Mouse (Mus musculus) hindbrain, embryonic 14.5 days (tissue): ENCODE data around the gene Cacna1g. TPM values are rescaled to one million over a fixed set of nuclear protein-coding genes. Genes with fewer than 3 reads are reported as not detected.

Source experiments
- ATAC-seq: fragments of 200-750 bp; cut with Nextera tagmentation; 2 replicates; pipeline ENCODE4 v1.8.0; 2017; ENCODE audit warnings: moderate number of reproducible peaks, mild to moderate bottlenecking, moderate TSS enrichment, moderate library complexity; ENCODE audit not compliant: low FRiP score
- DNase-seq: peaks from one replicate; pipeline ENCODE4 v3.0.0-alpha.2; 2015; ENCODE audit warnings: low spot score
- H3K27ac ChIP-seq: fragments of 300-500 bp; sonication (generic); 2 replicates; pipeline ENCODE4 v1.5.1; 2014; ENCODE audit warnings: mild to moderate bottlenecking, moderate library complexity
- H3K27me3 ChIP-seq: fragments of 300-500 bp; sonication (generic); 2 replicates; pipeline ENCODE4 v1.6.1; 2014; ENCODE audit warnings: mild to moderate bottlenecking, low read length, mixed read lengths; ENCODE audit not compliant: control insufficient read depth, insufficient read depth
- H3K36me3 ChIP-seq: fragments of 300-500 bp; sonication (generic); replicated peaks from 2 replicates; pipeline ENCODE4 v1.6.1; 2014; ENCODE audit not compliant: control insufficient read depth, insufficient read depth
- H3K4me1 ChIP-seq: fragments of 300-500 bp; sonication (generic); replicated peaks from 2 replicates; pipeline ENCODE4 v1.6.1; 2014; ENCODE audit warnings: antibody characterized with exemption, low read length, mixed read lengths; ENCODE audit not compliant: control insufficient read depth, insufficient read depth
- H3K4me2 ChIP-seq: fragments of 300-500 bp; sonication (generic); replicated peaks from 2 replicates; pipeline ENCODE4 v1.6.1; 2014; ENCODE audit warnings: mild to moderate bottlenecking, moderate library complexity
- H3K4me3 ChIP-seq: fragments of 300-500 bp; sonication (generic); replicated peaks from 2 replicates; pipeline ENCODE4 v1.5.1; 2014; ENCODE audit warnings: mild to moderate bottlenecking, low read length
- H3K9ac ChIP-seq: fragments of 300-500 bp; sonication (generic); 2 replicates; pipeline ENCODE4 v1.6.1; 2014
- H3K9me3 ChIP-seq: fragments of 300-500 bp; sonication (generic); 2 replicates; pipeline ENCODE4 v1.6.1; 2016; ENCODE audit warnings: low read length; ENCODE audit not compliant: control insufficient read depth
- WGBS: fragments of 180-500 bp; shearing (Covaris S2); extraction: QIAGEN DNeasy Blood & Tissue Kit; methylation state at CpG from one replicate; pipeline ENCODE4 v1.1.7; 2014; 5-methylcytosine and 5-hydroxymethylcytosine counted together
- polyA plus RNA-seq: library from polyadenylated mRNA; unstranded; fragments of >200 nt; fragmentation: Nextera tagmentation; extraction: Ambion mirVana; gene quantifications from 2 replicates; pipeline ENCODE4 v1.2.1, GENCODE M21; 2014

Gene Cacna1g
- polyA plus RNA-seq, 1 experiment from 2014 or later: 22.8 TPM

DNA sequence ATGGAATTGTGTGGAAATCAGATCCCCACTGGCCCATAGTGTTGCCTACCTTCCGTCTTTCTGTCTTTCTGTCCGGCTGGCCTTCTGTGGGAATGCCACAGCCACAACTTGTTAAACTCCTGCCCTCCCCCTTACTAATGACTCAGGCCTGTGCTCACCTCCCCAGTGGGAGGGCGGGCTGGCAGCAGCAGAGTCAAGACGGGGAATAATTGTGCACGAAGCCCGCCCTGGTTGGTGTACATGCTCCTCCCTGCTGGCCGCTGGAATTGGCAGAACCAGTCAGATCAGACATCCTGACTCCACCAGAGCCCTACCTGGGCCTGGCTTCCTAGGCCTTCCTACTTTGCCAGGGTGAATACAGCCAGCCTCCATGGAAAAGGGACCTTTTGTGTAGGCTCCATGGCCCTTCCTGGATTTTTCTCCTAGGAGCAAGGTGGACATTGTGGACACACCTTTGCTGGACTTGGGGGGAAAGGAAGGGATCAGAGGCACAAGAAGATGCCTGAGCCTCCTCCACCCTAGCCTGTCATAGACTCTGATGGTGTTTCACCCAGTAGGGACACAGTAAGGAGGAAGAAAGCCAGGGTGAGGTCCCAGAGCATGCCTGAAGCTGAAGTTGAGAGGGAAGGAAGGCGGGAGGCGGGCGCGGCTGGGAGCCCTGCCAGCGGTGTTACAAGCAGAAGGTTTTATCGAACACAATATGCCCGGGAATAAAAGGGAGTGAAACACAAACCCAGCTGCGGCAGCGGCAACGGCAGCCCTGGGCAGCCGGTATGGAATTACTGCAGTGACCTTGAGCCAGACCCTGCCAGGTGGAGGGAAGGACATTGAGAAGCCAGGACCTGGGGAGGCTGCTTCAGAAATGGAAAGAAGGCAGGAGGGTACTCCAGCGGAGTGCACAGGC, 24.3 kb upstream of the Cacna1g start:
- Histone ChIP-seq H3K27me3 (peaks cover 26% of the 10 kb centered on the region), H3K4me3 (no peak overlapping the region), H3K4me2 (peak overlapping the region; percentile 28; the same call in 1 of the 2 replicates), H3K9me3 (no peaks in the 10 kb centered on the region), H3K9ac (peak overlapping the region; percentile 25; the same call in 1 of the 2 replicates), H3K36me3 (no peaks in the 10 kb centered on the region), H3K27ac (peak overlapping the region; percentile 14; the same call in 1 of the 2 replicates), H3K4me1 (peaks cover 21% of the 10 kb centered on the region)
- ATAC-seq (peak; percentile 7; the same call in 1 of the 2 replicates), DNase-seq (peak; percentile 36)
- 20% methylated on average over 19 of the region's 19 CpGs for WGBS

GRCm38 (mm10) chr11:94495415-94495814, 21.4 kb upstream of the Cacna1g start:
- Histone ChIP-seq H3K9ac (no peak overlapping the region), H3K4me2 (no peak overlapping the region), H3K27ac (no peak overlapping the region), H3K9me3 (no peaks in the 10 kb centered on the region), H3K4me3 (no peak overlapping the region), H3K36me3 (no peaks in the 10 kb centered on the region), H3K27me3 (peaks cover 37% of the 10 kb centered on the region), H3K4me1 (peaks cover 30% of the 10 kb centered on the region)
- 79% methylated on average over 3 of the region's 3 CpGs for WGBS
- DNase-seq (no peak), ATAC-seq (no peak)

GRCm38 (mm10) chr11:94491749-94492099, 17.7 kb upstream of the Cacna1g start:
- no peak overlapping the region for H3K27ac ChIP-seq
- H3K36me3 ChIP-seq: no peaks in the 10 kb centered on the region
- WGBS: 72% methylated on average over 7 of the region's 7 CpGs
- DNase-seq: no peak
- H3K4me2 ChIP-seq: peak overlapping the region; percentile 77
- H3K9me3 ChIP-seq: no peaks in the 10 kb centered on the region
- ATAC-seq: no peak
- H3K9ac ChIP-seq: peak overlapping the region; percentile 64; the same call in 1 of the 2 replicates
- peak overlapping the region; percentile 45 for H3K4me3 ChIP-seq
- peaks cover 27% of the 10 kb centered on the region; the same call in 1 of the 2 replicates for H3K27me3 ChIP-seq
- peaks cover 9% of the 10 kb centered on the region; the same call in 1 of the 2 replicates for H3K4me1 ChIP-seq

- WGBS: 5% methylated on average over 54 of the region's 55 CpGs
- H3K9me3 ChIP-seq: no peaks in the 10 kb centered on the region
- peak overlapping the region; percentile 64 for H3K9ac ChIP-seq
- peak; percentile 56; the same call in 1 of the 2 replicates for ATAC-seq
- peak overlapping the region; percentile 45 for H3K4me3 ChIP-seq
- no peak overlapping the region for H3K27ac ChIP-seq
- peak overlapping the region; percentile 77 for H3K4me2 ChIP-seq
- H3K4me1 ChIP-seq: peaks cover 9% of the 10 kb centered on the region; the same call in 1 of the 2 replicates
- DNase-seq: peak; percentile 70
- H3K27me3 ChIP-seq: peaks cover 31% of the 10 kb centered on the region; the same call in 1 of the 2 replicates
- no peaks in the 10 kb centered on the region for H3K36me3 ChIP-seq
Observed at GRCm38 (mm10) chr11:94491035-94491748, 17.2 kb upstream of the Cacna1g start.

DNA sequence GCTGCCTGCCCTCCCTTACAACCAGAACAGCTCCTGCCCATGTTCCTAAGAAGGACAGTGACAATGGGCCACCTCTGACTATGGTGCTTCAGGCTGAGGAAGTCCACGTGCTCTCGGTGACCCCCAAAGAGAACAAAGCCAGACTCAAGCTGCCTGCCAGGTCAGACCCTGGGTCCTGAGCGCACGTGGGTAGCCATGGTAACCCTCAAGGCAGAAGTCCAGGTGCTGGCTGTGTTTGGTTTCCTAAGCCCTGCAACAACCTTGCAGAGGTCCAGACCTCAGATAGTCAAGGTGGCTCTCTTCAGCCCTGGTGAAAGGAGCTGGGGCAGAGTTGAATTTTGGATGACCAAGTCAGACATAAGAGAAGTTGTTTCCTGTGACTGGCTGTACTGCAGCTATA, 15.7 kb upstream of the Cacna1g start:
- DNase-seq: no peak
- Histone ChIP-seq H3K4me2 (no peak overlapping the region), H3K36me3 (no peaks in the 10 kb centered on the region), H3K27ac (no peak overlapping the region), H3K9me3 (no peaks in the 10 kb centered on the region), H3K9ac (no peak overlapping the region), H3K4me3 (no peak overlapping the region), H3K27me3 (peaks cover 36% of the 10 kb centered on the region), H3K4me1 (peaks cover 9% of the 10 kb centered on the region; the same call in 1 of the 2 replicates)
- ATAC-seq: no peak
- WGBS: 37% methylated on average over 4 of the region's 4 CpGs

DNA sequence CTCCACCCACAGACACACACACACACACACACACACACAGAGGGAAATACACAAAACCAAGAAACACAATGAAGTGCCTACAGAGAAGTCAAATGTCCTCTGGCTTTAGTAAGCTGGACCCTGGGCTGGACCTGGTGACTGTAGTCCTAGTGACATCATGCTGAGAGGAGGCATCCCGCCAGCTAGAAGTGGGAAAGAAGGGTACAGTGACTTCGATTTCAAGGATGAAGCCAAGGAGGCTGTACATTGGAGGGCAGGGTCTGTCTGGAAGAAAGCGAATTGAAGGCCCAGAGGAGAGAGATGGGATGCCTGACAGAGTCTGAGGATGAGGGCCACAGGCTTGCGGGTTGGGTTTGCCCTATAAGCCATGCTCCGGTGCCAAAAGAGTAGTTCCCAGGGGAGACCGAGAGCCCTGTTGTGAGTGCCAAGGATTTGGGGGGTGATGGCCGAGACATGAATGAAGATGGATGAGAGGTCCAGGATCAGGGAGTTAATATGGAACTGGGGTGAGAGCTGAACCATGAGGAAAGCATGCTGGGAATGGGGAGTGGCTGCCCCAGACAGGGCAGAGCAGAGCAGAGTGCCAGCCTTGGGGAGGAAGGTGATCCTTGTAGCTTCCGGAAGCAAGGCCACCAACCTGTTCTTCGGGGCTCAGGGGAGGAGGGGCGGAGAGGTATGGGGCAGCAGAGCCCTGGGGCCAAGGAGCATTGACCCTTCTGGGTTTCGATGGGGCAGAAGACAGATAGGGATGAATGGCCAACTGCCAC, 15.0 kb upstream of the Cacna1g start:
- Histone ChIP-seq H3K9ac (no peak overlapping the region), H3K9me3 (no peaks in the 10 kb centered on the region), H3K27ac (no peak overlapping the region), H3K4me3 (no peak overlapping the region), H3K27me3 (peaks cover 36% of the 10 kb centered on the region), H3K4me1 (peaks cover 9% of the 10 kb centered on the region; the same call in 1 of the 2 replicates), H3K4me2 (no peak overlapping the region), H3K36me3 (no peaks in the 10 kb centered on the region)
- ATAC-seq: no peak
- WGBS: 91% methylated on average over 11 of the region's 11 CpGs
- no peak for DNase-seq

DNA sequence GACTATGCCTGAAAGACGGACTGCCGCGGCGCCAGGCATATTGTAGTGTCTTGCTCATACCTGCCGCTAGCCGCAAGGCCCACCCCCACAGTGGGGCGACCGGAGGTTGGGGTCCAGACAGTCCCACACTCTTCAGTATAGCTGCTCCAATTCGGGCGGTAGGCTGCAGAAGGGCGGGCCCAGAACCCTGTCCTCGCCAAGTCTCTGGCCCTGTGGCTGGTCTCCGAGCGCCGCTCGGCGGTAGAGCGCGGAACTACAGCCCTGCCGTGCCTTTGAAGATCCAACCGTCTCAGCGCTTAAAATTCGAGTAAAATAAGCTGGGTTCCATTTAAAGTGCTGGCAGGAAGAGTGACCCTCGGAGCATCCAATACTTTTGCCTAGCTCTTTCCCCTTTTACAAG, 12.0 kb upstream of the Cacna1g start, which contains the start of gene Spata20:
Spata20 (minus strand) TSS at position 179 of the 400 bp plus-strand sequence.
- peak; percentile 91 for DNase-seq
- H3K9ac ChIP-seq: 0 out of 2 replicates have a peak within 1 kb of the TSS, but pooled peaks have one; percentile 44
- ATAC-seq: peak; percentile 73; the same call in 1 of the 2 replicates
- peaks cover 19% of the 10 kb centered on the region for H3K27me3 ChIP-seq
- no peaks in the 10 kb centered on the region for H3K36me3 ChIP-seq
- WGBS: 4% methylated on average over 24 of the region's 24 CpGs
- H3K4me1 ChIP-seq: peaks cover 2% of the 10 kb centered on the region; the same call in 1 of the 2 replicates
- no peaks in the 10 kb centered on the region for H3K9me3 ChIP-seq
- H3K27ac ChIP-seq: no peak within 1 kb of the TSS
- H3K4me2 ChIP-seq: peak within 1 kb of the TSS; percentile 44
- no peak within 1 kb of the TSS for H3K4me3 ChIP-seq

- no peak overlapping the region for H3K4me2 ChIP-seq
- no peaks in the 10 kb centered on the region for H3K9me3 ChIP-seq
- no peaks in the 10 kb centered on the region for H3K36me3 ChIP-seq
- H3K4me3 ChIP-seq: no peak overlapping the region
- WGBS: 77% methylated on average over 5 of the region's 5 CpGs
- ATAC-seq: no peak
- H3K27me3 ChIP-seq: peaks cover 16% of the 10 kb centered on the region
- no peak overlapping the region for H3K27ac ChIP-seq
- H3K9ac ChIP-seq: no peak overlapping the region
- no peak for DNase-seq
- no peaks in the 10 kb centered on the region for H3K4me1 ChIP-seq
Observed at GRCm38 (mm10) chr11:94485223-94485622, 11.2 kb upstream of the Cacna1g start.
